Mouse (Mus musculus) retina, embryonic 14.5 days (tissue): ENCODE data around the gene Rfx5.
"Not testable (repeated sequence)": the region's sequence is repeated elsewhere in the genome, so short reads cannot be mapped to it uniquely, and the experiment has no call there.

Source experiments
- DNase-seq: peaks from one replicate; pipeline ENCODE4 v3.0.0-alpha.2; 2015; ENCODE audit warnings: low spot score

The Rfx5 gene

GRCm38 (mm10) chr3:94936147-94936546 is 17.7 kb upstream of the Rfx5 start:
- DNase-seq: not testable (repeated sequence)

GRCm38 (mm10) chr3:94937194-94937593 is 16.7 kb upstream of the Rfx5 start:
- not testable (repeated sequence) for DNase-seq

DNA sequence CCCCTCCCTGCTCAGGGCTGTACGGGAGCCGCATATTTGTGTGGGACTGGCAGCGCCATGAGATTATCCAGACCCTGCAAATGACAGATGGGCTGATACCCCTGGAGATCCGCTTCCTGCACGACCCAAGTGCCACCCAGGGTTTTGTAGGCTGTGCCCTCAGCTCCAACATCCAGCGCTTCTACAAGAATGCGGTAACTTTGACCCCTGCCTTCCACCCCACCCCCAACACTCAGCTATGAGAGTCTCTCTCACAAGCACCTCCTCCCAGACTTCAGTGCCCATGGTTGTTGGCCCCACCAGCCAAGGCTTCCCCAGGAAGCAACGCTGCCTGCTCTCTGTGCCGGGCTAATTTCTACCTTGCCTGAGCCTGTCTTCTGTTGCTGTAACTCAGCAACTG is 13.8 kb upstream of the Rfx5 start:
- not testable (repeated sequence) for DNase-seq

DNA sequence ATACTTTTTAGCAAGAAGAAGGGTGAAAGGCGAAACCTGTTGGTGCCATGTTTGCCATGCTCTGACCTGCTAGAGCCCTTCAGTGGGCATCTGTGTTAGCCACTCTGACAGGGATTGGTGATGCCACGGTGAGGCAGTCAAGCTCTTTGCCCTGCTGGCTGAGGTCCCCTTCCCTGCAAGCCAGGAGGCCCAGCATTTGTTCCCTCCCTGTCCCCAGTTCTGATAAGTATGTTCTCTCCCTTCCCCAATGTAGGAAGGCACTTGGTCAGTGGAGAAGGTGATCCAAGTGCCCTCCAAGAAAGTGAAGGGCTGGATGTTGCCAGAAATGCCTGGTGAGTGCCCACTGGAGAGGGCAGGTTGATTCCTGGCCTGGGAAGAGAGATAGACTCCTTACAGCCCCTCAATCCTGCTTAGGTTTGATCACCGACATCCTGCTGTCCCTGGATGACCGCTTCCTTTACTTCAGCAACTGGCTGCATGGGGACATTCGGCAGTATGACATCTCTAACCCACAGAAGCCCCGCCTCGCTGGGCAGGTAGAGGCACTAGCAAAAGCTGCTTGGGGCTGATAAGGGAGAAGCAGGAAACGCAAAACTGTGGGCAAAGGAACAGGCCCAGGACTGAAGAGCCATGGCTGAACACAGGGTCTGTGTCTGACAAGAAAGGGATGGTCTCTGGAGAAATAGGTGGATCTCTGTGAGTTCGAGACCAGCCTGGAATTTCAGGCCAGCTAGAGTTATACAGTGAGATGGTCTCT is 11.5 kb upstream of the Rfx5 start:
- DNase-seq: not testable (repeated sequence)

GRCm38 (mm10) chr3:94943706-94944105 is 10.2 kb upstream of the Rfx5 start:
- DNase-seq: not testable (repeated sequence)

- DNase-seq: no peak
These were observed 5.7 kb upstream of the Rfx5 start for GRCm38 (mm10) chr3:94948066-94948614.

GRCm38 (mm10) chr3:94949645-94950044 is 4.2 kb upstream of the Rfx5 start:
- DNase-seq: no peak

- DNase-seq: no peak
These were observed 1.1 kb upstream of the Rfx5 start for GRCm38 (mm10) chr3:94952806-94953205.

DNA sequence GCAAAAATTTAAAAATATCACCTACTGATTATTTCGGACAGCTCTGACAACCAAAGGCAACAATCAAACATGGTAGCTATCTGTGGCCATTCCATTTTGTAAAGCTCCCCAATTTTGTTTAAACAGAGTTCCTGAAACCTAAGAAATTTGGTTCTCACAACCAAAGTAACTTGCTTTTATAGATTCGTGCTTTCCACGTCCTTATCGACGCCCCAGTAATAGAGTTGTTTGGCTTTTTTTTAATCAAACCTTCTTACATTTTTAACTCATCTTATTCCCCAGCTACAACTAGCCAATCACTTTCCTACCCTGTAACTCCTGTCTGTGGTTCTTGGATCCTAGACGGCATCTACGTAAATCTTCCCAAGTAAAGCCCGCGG is 501 bp upstream of the Rfx5 start:
- no peak for DNase-seq

GRCm38 (mm10) chr3:94958295-94958694 is 4.4 kb downstream of the Rfx5 start:
- DNase-seq: no peak

GRCm38 (mm10) chr3:94959871-94960270 is 6.0 kb downstream of the Rfx5 start:
- no peak for DNase-seq

DNA sequence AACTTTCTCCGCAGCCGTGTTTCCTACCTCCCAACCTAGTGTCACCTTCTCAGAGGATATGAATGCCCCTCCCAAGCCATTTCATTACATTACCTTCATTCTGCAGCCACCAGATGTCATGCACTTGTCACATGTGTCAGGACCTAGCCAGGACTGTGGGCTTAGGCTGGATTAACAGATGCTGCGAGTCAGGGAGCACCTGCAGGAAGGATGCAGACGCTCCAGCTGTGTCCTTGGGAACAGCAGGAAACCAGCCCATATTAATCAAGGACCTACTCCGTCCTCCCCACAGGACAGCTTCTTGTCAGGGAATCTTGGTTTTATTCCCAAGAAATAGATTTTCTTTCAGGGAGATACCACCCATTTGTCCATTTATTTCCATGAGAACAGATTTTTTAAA is 6.4 kb downstream of the Rfx5 start:
- DNase-seq: no peak

GRCm38 (mm10) chr3:94964989-94965388 is 11.1 kb downstream of the Rfx5 start:
- DNase-seq: no peak

DNA sequence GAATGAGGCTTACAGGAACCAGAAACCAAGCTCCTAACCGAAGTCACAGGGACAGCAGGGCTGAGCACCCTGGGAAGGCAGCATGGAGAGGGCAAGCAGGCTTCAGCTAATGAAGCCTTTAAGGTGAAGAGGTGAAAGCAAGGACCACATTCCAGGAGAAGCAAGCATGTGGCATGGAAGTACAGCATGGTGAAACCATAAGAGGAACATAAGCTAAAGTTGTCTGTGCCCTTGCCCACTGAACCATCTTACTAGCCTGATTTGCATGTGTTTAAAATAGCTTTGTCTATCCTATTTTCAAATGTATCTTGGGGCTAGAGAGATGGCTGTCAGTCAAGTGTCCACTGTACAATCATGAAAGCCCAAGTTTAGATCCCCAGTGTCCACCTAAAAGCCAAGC is 12.0 kb downstream of the Rfx5 start:
- DNase-seq: no peak

GRCm38 (mm10) chr3:94972552-94972951 is 18.7 kb downstream of the Rfx5 start:
- no peak for DNase-seq

- DNase-seq: no peak
These were observed 19.7 kb downstream of the Rfx5 start for GRCm38 (mm10) chr3:94973620-94974019.

DNA sequence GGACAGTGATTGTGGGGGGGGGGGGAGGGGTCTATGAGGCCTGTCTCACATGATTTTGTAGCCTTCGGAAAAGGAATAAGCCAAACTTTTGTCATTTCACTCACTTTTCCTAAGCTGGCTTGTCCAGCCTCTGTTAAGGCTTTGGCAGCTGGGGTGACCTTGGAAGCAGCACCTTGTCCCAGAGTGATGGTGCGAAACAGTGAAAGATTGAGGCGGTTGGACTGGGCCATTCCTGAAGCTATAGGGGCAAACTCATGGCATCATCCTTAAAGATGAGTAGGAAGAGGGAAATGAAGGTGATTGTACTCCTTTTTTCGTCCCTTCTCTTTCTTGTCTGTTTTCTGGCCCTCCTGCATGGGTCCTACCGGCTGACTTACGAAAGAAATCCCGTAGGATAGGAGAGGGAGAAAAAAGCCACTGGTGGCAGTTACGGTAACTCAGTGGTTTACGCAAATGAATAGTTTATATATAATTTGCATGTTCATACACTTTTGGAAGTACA is 20.2 kb downstream of the Rfx5 start:
- DNase-seq: no peak

GRCm38 (mm10) chr3:94974528-94975422 is 20.9 kb downstream of the Rfx5 start, which contains the start of gene Pi4kb:
Gene Pi4kb (plus strand): TSS chr3:94974731.
- DNase-seq: peak; percentile 95

GRCm38 (mm10) chr3:94984312-94984711 is 30.4 kb downstream of the Rfx5 start:
- DNase-seq: no peak

GRCm38 (mm10) chr3:94985513-94985912 is 31.6 kb downstream of the Rfx5 start:
- DNase-seq: no peak

- no peak for DNase-seq
These were observed 33.7 kb downstream of the Rfx5 start for GRCm38 (mm10) chr3:94987578-94987977.

DNA sequence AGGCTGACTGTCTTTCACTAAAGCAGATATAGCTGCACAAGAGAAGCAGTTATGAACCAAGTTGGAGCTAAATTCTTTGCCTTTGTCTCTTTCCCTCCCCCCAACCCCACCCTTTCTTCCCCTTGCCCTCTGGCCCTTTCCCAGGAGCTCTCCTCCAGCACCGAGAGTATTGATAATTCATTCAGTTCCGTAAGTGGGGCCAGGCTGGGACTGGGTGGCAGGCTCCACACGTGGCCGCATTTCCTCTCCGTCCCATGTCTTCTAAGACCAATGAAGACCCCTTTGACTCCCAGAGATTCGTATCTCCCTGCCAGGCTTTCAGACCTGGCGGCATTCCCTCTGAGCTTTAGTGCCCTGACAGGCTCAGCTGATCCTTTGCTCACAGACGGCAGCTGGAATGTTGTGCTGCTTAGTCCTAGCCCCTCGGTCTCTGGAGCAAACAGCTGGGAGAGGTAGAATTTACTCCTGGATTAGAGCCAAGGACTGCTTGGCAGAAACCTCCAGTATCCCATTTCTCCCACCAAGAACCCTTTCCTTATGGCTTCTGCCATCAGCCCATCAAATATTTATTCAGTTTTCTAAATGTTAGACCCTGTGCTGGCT is 35.4 kb downstream of the Rfx5 start:
- DNase-seq: no peak
